Mouse (Mus musculus) embryonic facial prominence, embryonic 11.5 days (tissue): Measurements from ENCODE around the gene Trp53. TPM values are rescaled to one million over a fixed set of nuclear protein-coding genes. Genes with fewer than 3 reads are reported as not detected.

Experiments used
- ATAC-seq: fragments of 200-750 bp; cut with Nextera tagmentation; replicated peaks from 2 replicates; pipeline ENCODE4 v1.8.0; 2017; ENCODE audit warnings: low read depth; ENCODE audit not compliant: insufficient number of reproducible peaks, low FRiP score, low TSS enrichment
- DNase-seq: peaks from one replicate; pipeline ENCODE4 v3.0.0-alpha.2; 2015; ENCODE audit warnings: low spot score
- H3K27ac ChIP-seq: fragments of 300-500 bp; sonication (generic); replicated peaks from 2 replicates; pipeline ENCODE4 v1.5.1; 2014; ENCODE audit warnings: mild to moderate bottlenecking, low read depth, low read length, control low read depth
- H3K27me3 ChIP-seq: fragments of 300-500 bp; sonication (generic); 2 replicates; pipeline ENCODE4 v1.6.1; 2014; ENCODE audit warnings: mild to moderate bottlenecking, low read length, moderate library complexity, mixed read lengths; ENCODE audit not compliant: control insufficient read depth, insufficient read depth
- H3K36me3 ChIP-seq: fragments of 300-500 bp; sonication (generic); replicated peaks from 2 replicates; pipeline ENCODE4 v1.6.1; 2014; ENCODE audit warnings: low read depth, mild to moderate bottlenecking, low read length, moderate library complexity, mixed read lengths; ENCODE audit not compliant: control insufficient read depth, insufficient read depth
- H3K4me1 ChIP-seq: fragments of 300-500 bp; sonication (generic); 2 replicates; pipeline ENCODE4 v1.6.1; 2014; ENCODE audit warnings: low read length, mixed read lengths; ENCODE audit not compliant: control insufficient read depth, insufficient read depth
- H3K4me2 ChIP-seq: fragments of 300-500 bp; sonication (generic); 2 replicates; pipeline ENCODE4 v1.6.1; 2014; ENCODE audit warnings: low read depth, mild to moderate bottlenecking, control low read depth, low read length, moderate library complexity
- H3K4me3 ChIP-seq: fragments of 300-500 bp; sonication (generic); 2 replicates; pipeline ENCODE4 v1.5.1; 2014; ENCODE audit warnings: low read depth, low read length, control low read depth
- H3K9ac ChIP-seq: fragments of 300-500 bp; sonication (generic); replicated peaks from 2 replicates; pipeline ENCODE4 v1.6.1; 2014; ENCODE audit warnings: mild to moderate bottlenecking, control low read depth, low read length
- H3K9me3 ChIP-seq: fragments of 300-500 bp; sonication (generic); replicated peaks from 2 replicates; pipeline ENCODE4 v1.6.1; 2016; ENCODE audit warnings: mild to moderate bottlenecking, low read length, inconsistent platforms, mixed read lengths; ENCODE audit not compliant: control insufficient read depth
- WGBS: fragments of 180-500 bp; shearing (Covaris S2); extraction: QIAGEN DNeasy Blood & Tissue Kit; methylation state at CpG from one replicate; pipeline ENCODE4 v1.1.7; 2014; 5-methylcytosine and 5-hydroxymethylcytosine counted together
- polyA plus RNA-seq: library from polyadenylated mRNA; unstranded; fragments of >200 nt; fragmentation: Nextera tagmentation; extraction: Ambion mirVana; gene quantifications from 2 replicates; pipeline ENCODE4 v1.2.1, GENCODE M21; 2014

Gene Trp53
- polyA plus RNA-seq, 1 experiment from 2014 or later = 200 TPM

DNA sequence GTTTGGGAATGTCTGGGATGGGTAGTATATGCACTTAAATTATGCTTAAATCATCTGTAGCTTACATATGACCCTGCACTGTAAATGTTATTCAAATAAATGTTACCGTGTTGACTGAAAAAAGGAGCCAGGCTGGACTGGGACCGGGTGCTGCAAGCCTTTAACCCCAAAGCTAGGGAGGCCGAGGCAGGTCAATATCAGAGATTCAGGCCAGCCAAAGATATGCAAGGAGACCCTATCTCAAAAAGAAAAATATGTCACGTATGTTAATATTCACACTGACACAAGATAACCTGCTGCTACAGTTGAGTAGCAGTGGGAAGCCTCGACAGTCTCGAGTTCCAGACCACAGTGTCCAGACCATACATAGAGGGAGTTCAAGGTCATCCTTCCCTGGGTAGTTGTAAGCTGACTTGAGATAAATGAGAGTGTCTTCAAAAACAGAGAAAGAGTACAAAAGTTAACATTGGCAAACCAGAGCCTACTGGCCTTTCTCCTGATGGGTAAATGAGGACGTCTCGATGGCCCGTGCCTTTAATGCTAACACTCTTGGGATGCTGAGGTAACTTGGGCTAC is 2.2 kb downstream of the Trp53 start:
- Histone ChIP-seq H3K9ac (no peak overlapping the region), H3K27ac (no peak overlapping the region)
- WGBS = 64% methylated on average over 9 of the region's 9 CpGs

DNA sequence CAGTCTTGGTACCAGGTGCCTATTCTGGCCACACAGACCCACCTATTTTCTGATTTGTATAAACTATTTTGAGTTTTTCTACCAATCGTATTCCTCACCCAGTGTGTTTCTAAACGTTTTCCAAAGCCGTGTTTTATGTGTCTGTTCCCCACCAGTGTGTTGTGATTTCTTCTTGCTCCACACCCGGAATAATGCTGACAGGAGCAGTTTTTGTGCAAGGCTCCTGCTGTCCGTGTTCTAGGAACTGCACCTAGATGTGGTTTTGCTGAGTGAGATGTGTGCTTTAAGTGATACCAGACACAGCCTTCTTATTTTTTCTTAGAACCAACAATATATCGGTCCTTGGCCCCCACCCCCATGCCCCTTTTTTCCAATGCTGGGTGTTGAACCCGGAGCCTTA is 3.8 kb downstream of the Trp53 start:
- ATAC-seq (no peak), DNase-seq (no peak)
- WGBS = 90% methylated on average over 7 of the region's 7 CpGs
- Histone ChIP-seq H3K9me3 (no peaks in the 10 kb centered on the region), H3K36me3 (peaks cover 4% of the 10 kb centered on the region), H3K27me3 (no peaks in the 10 kb centered on the region), H3K4me2 (no peak overlapping the region), H3K27ac (no peak overlapping the region), H3K4me3 (no peak overlapping the region), H3K9ac (no peak overlapping the region), H3K4me1 (no peaks in the 10 kb centered on the region)

More for the DNA sequence above, 2.2 kb downstream of the Trp53 start:
- Histone ChIP-seq H3K4me3 (peak overlapping the region; percentile 65), H3K27me3 (no peaks in the 10 kb centered on the region), H3K4me2 (0 out of 2 replicates have a peak overlapping the region, but pooled peaks have one; percentile 2), H3K36me3 (no peaks in the 10 kb centered on the region), H3K4me1 (peaks cover 7% of the 10 kb centered on the region), H3K9me3 (no peaks in the 10 kb centered on the region)
- ATAC-seq (no peak), DNase-seq (no peak)

DNA sequence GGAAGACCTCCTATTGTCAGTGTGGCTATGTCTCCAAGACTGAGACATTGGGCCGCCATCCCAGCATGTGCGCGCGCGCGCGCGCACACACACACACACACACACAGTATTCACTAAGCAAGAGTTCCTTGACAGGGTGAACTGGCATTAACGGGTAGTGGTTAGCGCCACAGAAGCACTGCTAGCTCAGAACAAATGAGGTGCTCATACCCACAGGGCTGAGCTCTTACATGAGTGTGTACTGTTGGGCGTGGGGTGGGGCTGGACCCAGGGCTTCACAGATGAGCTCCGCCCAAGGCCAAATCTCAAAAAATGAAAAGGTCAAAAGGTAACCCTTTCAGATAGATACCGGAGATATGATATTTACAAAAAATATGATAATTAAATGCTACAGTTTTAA is 4.8 kb downstream of the Trp53 start:
- WGBS = 96% methylated on average over 13 of the region's 13 CpGs
- Histone ChIP-seq H3K9me3 (no peaks in the 10 kb centered on the region), H3K4me1 (no peaks in the 10 kb centered on the region), H3K36me3 (peaks cover 9% of the 10 kb centered on the region), H3K27ac (no peak overlapping the region), H3K4me3 (no peak overlapping the region), H3K4me2 (no peak overlapping the region), H3K27me3 (no peaks in the 10 kb centered on the region), H3K9ac (no peak overlapping the region)
- ATAC-seq (no peak), DNase-seq (no peak)

DNA sequence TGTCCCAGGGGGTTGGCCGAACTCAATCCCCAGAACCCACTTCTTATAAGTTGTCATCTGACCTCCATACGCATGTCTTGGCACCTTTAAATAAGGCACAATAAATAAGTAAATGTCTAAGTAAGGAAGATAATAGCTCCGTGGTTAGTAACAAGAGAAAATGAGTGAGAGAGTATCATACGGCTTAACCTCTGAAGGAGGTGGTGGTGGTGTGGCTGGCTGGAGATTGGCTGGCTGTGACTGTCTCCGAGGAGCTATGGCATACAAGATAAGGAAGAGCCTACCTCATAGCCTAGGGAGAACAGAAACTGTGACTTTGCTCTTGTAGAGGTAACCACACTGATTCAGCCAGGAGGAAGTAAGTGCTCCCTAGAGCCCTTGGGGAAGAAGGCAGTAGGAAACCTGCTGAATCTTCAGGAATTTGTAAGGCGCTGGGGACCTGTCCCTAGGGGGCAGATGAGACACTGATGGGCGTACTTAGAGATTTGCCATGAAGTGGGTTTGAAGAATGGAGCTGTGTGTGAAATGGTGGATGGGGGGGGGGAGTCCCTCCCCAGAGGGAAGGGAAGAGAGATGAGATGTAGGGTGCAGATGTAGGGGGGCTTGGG is 5.7 kb downstream of the Trp53 start:
- Histone ChIP-seq H3K4me1 (no peaks in the 10 kb centered on the region), H3K9me3 (no peaks in the 10 kb centered on the region), H3K4me3 (no peak overlapping the region), H3K27ac (no peak overlapping the region), H3K9ac (no peak overlapping the region), H3K36me3 (peaks cover 10% of the 10 kb centered on the region), H3K27me3 (no peaks in the 10 kb centered on the region), H3K4me2 (no peak overlapping the region)
- DNase-seq = no peak
- no peak for ATAC-seq
- 80% methylated on average over 7 of the region's 7 CpGs for WGBS

DNA sequence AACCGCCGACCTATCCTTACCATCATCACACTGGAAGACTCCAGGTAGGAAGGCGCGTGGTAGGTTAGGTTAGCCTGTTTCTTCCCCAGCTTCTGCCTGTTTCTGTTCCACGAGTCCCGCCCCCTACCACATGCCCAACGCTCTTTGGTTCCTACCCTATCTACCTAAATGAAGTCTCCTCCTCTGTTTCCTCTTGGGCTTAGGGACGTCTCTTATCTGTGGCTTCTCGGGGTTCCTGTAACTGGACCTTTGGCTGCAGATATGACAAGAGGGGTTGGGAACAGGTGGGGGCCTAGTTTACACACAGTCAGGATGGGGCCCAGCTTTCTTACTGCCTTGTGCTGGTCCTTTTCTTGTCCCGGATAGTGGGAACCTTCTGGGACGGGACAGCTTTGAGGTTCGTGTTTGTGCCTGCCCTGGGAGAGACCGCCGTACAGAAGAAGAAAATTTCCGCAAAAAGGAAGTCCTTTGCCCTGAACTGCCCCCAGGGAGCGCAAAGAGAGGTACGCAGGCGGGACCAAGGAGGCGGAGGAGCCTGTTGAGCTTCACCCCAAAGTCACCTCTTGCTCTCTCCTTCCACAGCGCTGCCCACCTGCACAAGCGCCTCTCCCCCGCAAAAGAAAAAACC is 9.2 kb downstream of the Trp53 start:
- Histone ChIP-seq H3K27me3 (no peaks in the 10 kb centered on the region), H3K36me3 (peaks cover 16% of the 10 kb centered on the region), H3K27ac (no peak overlapping the region), H3K4me3 (no peak overlapping the region), H3K4me2 (no peak overlapping the region), H3K9ac (no peak overlapping the region), H3K4me1 (no peaks in the 10 kb centered on the region), H3K9me3 (no peaks in the 10 kb centered on the region)
- DNase-seq = no peak
- ATAC-seq = no peak
- 91% methylated on average over 22 of the region's 22 CpGs for WGBS

DNA sequence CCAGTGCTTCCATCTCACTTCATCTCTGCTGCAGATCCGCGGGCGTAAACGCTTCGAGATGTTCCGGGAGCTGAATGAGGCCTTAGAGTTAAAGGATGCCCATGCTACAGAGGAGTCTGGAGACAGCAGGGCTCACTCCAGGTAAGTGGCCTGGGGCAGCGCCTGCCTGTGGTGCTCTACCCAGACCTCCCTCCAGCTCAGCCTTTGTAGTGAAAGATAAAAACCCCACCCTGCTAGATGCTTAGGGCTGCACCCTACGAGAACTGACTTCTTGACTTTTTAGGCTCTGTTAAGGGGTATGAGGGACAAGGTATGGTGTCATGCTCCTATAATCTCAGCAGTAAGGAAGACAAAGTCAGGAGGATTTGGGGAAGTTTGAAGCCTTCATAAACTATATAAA is 10.5 kb downstream of the Trp53 start:
- no peak for DNase-seq
- Histone ChIP-seq H3K4me2 (no peak overlapping the region), H3K4me1 (no peaks in the 10 kb centered on the region), H3K36me3 (peaks cover 16% of the 10 kb centered on the region), H3K9ac (no peak overlapping the region), H3K27me3 (no peaks in the 10 kb centered on the region), H3K4me3 (no peak overlapping the region), H3K27ac (no peak overlapping the region), H3K9me3 (no peaks in the 10 kb centered on the region)
- no peak for ATAC-seq
- whole genome bisulfite sequencing = 93% methylated on average over 8 of the region's 8 CpGs

DNA sequence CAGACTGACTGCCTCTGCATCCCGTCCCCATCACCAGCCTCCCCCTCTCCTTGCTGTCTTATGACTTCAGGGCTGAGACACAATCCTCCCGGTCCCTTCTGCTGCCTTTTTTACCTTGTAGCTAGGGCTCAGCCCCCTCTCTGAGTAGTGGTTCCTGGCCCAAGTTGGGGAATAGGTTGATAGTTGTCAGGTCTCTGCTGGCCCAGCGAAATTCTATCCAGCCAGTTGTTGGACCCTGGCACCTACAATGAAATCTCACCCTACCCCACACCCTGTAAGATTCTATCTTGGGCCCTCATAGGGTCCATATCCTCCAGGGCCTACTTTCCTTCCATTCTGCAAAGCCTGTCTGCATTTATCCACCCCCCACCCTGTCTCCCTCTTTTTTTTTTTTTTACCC is 11.3 kb downstream of the Trp53 start:
- WGBS = 78% methylated on average over 3 of the region's 3 CpGs
- no peak overlapping the region for H3K4me3 ChIP-seq
- peaks cover 16% of the 10 kb centered on the region for H3K36me3 ChIP-seq
- no peak for DNase-seq
- no peaks in the 10 kb centered on the region for H3K9me3 ChIP-seq
- no peaks in the 10 kb centered on the region for H3K4me1 ChIP-seq
- no peak overlapping the region for H3K27ac ChIP-seq
- ATAC-seq = no peak
- no peak overlapping the region for H3K4me2 ChIP-seq
- H3K27me3 ChIP-seq = no peaks in the 10 kb centered on the region
- no peak overlapping the region for H3K9ac ChIP-seq

DNA sequence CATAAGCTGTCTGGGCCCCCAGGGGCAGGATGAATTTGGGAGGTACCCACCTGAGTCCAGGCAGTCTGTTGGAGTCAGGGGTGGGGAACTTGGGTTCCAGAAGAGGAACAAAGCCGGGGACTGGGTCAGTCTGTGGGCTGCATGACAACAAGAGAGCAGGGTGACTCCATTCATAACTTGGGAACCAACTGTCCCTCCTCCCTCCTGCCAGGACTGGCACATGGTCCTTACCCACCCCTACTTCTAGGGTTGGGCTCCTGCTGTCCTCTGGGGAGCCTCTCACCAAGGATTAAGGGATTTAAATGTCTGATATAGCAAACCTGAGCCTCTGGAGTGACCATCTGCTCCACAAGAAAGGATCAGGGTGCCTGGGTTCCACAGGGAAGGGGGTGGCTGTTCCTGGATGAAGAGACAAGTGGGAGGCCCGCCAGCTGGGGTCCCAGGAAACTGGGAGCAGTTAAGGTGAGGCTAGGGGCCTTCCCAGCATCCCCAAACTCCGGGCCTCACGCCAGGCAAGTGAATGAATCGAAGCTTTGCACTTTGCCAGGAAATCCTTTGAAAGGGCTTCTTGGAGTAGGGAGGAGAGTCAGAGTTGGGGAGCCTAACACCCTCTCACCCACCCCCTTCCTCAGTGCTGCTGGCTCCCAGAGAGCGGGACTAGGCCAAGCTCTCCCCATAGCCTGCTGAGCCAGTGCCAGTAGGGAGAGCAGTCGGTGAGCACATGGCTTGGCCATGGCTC is 11.9 kb downstream of the Trp53 start:
- H3K27me3 ChIP-seq = no peaks in the 10 kb centered on the region
- no peaks in the 10 kb centered on the region for H3K9me3 ChIP-seq
- H3K4me1 ChIP-seq = no peaks in the 10 kb centered on the region
- no peak overlapping the region for H3K9ac ChIP-seq
- DNase-seq (no peak), ATAC-seq (0 out of 2 replicates have a peak, but pooled peaks have one; percentile 12)
- no peak overlapping the region for H3K4me3 ChIP-seq
- peaks cover 16% of the 10 kb centered on the region for H3K36me3 ChIP-seq
- no peak overlapping the region for H3K27ac ChIP-seq
- no peak overlapping the region for H3K4me2 ChIP-seq
- WGBS = 83% methylated on average over 7 of the region's 7 CpGs
